Mouse (Mus musculus) G1E (cell line): Measurements from ENCODE around the gene Ugt1a5. TPM values are rescaled to one million over a fixed set of nuclear protein-coding genes. Genes with fewer than 3 reads are reported as not detected.

Source experiments
- ATAC-seq: 2 replicates; pipeline ENCODE4 v1.8.0; 2016; ENCODE audit warnings: mild to moderate bottlenecking; ENCODE audit not compliant: insufficient number of reproducible peaks, poor library complexity, low FRiP score, severe bottlenecking; ENCODE audit errors: extremely low read depth
- DNase-seq: peaks from one replicate; pipeline ENCODE4 v3.0.0; 2012; ENCODE audit warnings: low spot score
- H3K27me3 ChIP-seq: 2 replicates; pipeline ENCODE4 v1.6.1; 2012; ENCODE audit warnings: mild to moderate bottlenecking, low read length, inconsistent platforms; ENCODE audit not compliant: insufficient read depth
- H3K36me3 ChIP-seq: replicated peaks from 2 replicates; pipeline ENCODE3; 2012; ENCODE audit warnings: mild to moderate bottlenecking, inconsistent platforms
- H3K4me1 ChIP-seq: 2 replicates; pipeline ENCODE4 v1.6.1; 2012; ENCODE audit warnings: low read depth, low read length, inconsistent platforms, mixed read lengths; ENCODE audit not compliant: insufficient read depth
- H3K4me3 ChIP-seq: 2 replicates; pipeline ENCODE4 v1.5.1; 2012; ENCODE audit warnings: low read depth, mild to moderate bottlenecking, inconsistent platforms, low read length, moderate library complexity, mixed read lengths
- H3K9me3 ChIP-seq: replicated peaks from 2 replicates; pipeline ENCODE4 v1.6.1; 2012; ENCODE audit warnings: inconsistent platforms
- CTCF ChIP-seq: IDR thresholded peaks from 2 replicates; pipeline ENCODE4 v1.5.1; 2012; ENCODE audit warnings: low read depth, low read length, inconsistent platforms, mixed read lengths
- GATA1 ChIP-seq: IDR thresholded peaks from 2 replicates; pipeline ENCODE4 v1.6.1; 2012; ENCODE audit warnings: borderline replicate concordance, low read length, inconsistent platforms, mixed read lengths
- GATA2 ChIP-seq: IDR thresholded peaks from 2 replicates; pipeline ENCODE4 v1.6.1; 2012; ENCODE audit warnings: low read depth, low read length, inconsistent platforms, borderline replicate concordance
- POLR2AphosphoS5 ChIP-seq: IDR thresholded peaks from 2 replicates; pipeline ENCODE4 v1.6.1; 2012; ENCODE audit warnings: low read depth, low read length, inconsistent platforms; ENCODE audit not compliant: insufficient replicate concordance
- TAL1 ChIP-seq: conservative IDR thresholded peaks from 2 replicates; pipeline ENCODE4 v1.6.1; 2012; ENCODE audit warnings: low read depth, low read length, inconsistent platforms, mixed read lengths
- polyA plus RNA-seq: library from polyadenylated mRNA; stranded (reverse); fragments of >175 nt; gene quantifications from 2 replicates; pipeline ENCODE4 v1.2.3, GENCODE M21; 2012
- total RNA-seq, 2 experiments: library from RNA; stranded (forward) in 1 of 2; stranded (reverse) in 1 of 2; fragments of 200-1000 nt in 1 of 2; fragments of >200 nt in 1 of 2; fragmentation: Nextera tagmentation in 1 of 2; gene quantifications; 2 replicates each; pipeline ENCODE4 v1.2.3; 2014 to 2017

Ugt1a5 gene
- total and polyA plus RNA-seq, 3 experiments, result 0.05 TPM; not detected in 2

GRCm38 (mm10) chr1:88248658-88249057 is 82.8 kb downstream of the Ugt1a5 start:
- DNase-seq (no peak), ATAC-seq (no peak)
- no peaks in the 10 kb centered on the region for H3K36me3 ChIP-seq
- peaks cover 30% of the 10 kb centered on the region for H3K27me3 ChIP-seq
- H3K4me1 ChIP-seq, result no peaks in the 10 kb centered on the region
- H3K9me3 ChIP-seq, result peaks cover 2% of the 10 kb centered on the region; the same call in 1 of the 2 replicates
- TF ChIP-seq GATA2, result no peak
- no peak for TF ChIP-seq POLR2AphosphoS5
- TF ChIP-seq GATA1, result no peak
- TF ChIP-seq TAL1, result no peak
- TF ChIP-seq CTCF, result no peak
- H3K4me3 ChIP-seq, result no peak overlapping the region

GRCm38 (mm10) chr1:88249596-88249995 is 83.8 kb downstream of the Ugt1a5 start:
- Histone ChIP-seq H3K36me3 (no peaks in the 10 kb centered on the region), H3K27me3 (peaks cover 30% of the 10 kb centered on the region), H3K4me3 (no peak overlapping the region), H3K4me1 (peaks cover under 1% of the 10 kb centered on the region; the same call in 1 of the 2 replicates), H3K9me3 (no peaks in the 10 kb centered on the region)
- DNase-seq (no peak), ATAC-seq (no peak)
- TF ChIP-seq POLR2AphosphoS5, result no peak
- TF ChIP-seq GATA2, result no peak
- no peak for TF ChIP-seq CTCF
- TF ChIP-seq GATA1, result no peak
- no peak for TF ChIP-seq TAL1

DNA sequence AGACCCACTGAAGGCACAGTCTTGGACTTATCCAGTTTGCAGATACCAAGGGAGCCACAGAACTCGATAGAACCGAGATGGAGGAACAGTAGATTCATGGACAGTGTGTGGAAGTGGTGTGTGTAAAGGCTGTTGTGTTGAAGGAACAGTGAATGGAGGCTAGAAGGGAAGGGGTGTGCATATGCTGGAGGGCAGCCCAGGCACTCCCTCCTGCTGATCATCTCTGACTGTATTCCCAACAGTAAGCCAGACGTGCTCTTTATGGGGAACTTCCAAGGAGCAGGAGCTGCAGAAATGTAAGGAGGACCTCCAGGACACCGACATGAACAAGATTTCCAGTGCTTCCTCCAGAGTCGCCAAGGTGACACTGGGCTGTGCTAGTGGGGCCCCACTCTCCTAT is 84.2 kb downstream of the Ugt1a5 start:
- ATAC-seq, result no peak
- Histone ChIP-seq H3K4me1 (peaks cover 4% of the 10 kb centered on the region), H3K9me3 (no peaks in the 10 kb centered on the region)

GRCm38 (mm10) chr1:88253106-88253505 is 87.3 kb downstream of the Ugt1a5 start:
- Histone ChIP-seq H3K4me1 (peaks cover 4% of the 10 kb centered on the region), H3K27me3 (peaks cover 46% of the 10 kb centered on the region), H3K4me3 (no peak overlapping the region), H3K36me3 (no peaks in the 10 kb centered on the region), H3K9me3 (no peaks in the 10 kb centered on the region)
- ATAC-seq, result no peak
- DNase-seq, result no peak
- TF ChIP-seq POLR2AphosphoS5 (0 out of 2 replicates have a peak, but pooled peaks have one; percentile 39), CTCF (no peak)

More for the DNA sequence above, 84.2 kb downstream of the Ugt1a5 start:
- H3K36me3 ChIP-seq, result no peaks in the 10 kb centered on the region
- peaks cover 34% of the 10 kb centered on the region for H3K27me3 ChIP-seq
- H3K4me3 ChIP-seq, result no peak overlapping the region
- DNase-seq, result no peak
- TF ChIP-seq POLR2AphosphoS5, result no peak
- TF ChIP-seq CTCF, result no peak
- TF ChIP-seq TAL1, result no peak
- TF ChIP-seq GATA2, result no peak
- TF ChIP-seq GATA1, result no peak

DNA sequence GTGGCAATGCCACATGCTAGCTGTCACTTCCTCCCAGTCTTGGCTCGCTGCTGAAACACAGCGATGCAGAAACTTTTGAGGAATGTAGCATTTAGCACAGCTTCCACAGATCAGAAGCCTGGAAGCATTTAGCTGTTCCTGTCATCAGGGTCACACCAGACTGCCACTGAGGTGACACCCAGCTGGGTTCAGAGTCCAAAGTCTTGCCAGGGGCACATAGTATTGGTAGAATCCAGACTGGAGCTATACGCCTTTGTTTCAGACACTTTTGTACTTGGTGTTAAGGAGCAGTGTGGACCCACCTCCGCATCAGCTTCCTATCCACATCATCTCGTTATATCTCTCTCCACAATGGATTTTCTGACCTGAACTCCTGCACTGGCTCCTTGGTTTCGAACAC is 87.7 kb downstream of the Ugt1a5 start:
- no peak for ATAC-seq
- H3K27me3 ChIP-seq, result peaks cover 46% of the 10 kb centered on the region
- no peaks in the 10 kb centered on the region for H3K36me3 ChIP-seq
- peaks cover 4% of the 10 kb centered on the region for H3K4me1 ChIP-seq
- DNase-seq, result no peak
- TF ChIP-seq CTCF (no peak), GATA1 (no peak), GATA2 (no peak), TAL1 (no peak), POLR2AphosphoS5 (no peak)
- H3K9me3 ChIP-seq, result no peaks in the 10 kb centered on the region
- H3K4me3 ChIP-seq, result no peak overlapping the region

GRCm38 (mm10) chr1:88254793-88255465 is 89.1 kb downstream of the Ugt1a5 start:
- no peak; the same call in 1 of the 2 replicates for TF ChIP-seq POLR2AphosphoS5
- no peak for TF ChIP-seq TAL1
- TF ChIP-seq GATA1, result no peak
- TF ChIP-seq GATA2, result no peak
- TF ChIP-seq CTCF, result no peak
- Histone ChIP-seq H3K27me3 (peaks cover 38% of the 10 kb centered on the region), H3K4me1 (peaks cover 4% of the 10 kb centered on the region), H3K9me3 (no peaks in the 10 kb centered on the region), H3K36me3 (peaks cover 9% of the 10 kb centered on the region), H3K4me3 (no peak overlapping the region)
- no peak for DNase-seq
- ATAC-seq, result no peak
